Mouse (Mus musculus): ENCODE measurements around the gene Ubtd2. TPM values are rescaled to one million over a fixed set of nuclear protein-coding genes. Genes with fewer than 3 reads are reported as not detected.
A peak's percentile ranks its signal among the peaks of the same experiment; 100 is the strongest.

Gene Ubtd2
- total RNA-seq, 2 experiments from 2014 or later: 7.2 to 7.7 TPM

DNA sequence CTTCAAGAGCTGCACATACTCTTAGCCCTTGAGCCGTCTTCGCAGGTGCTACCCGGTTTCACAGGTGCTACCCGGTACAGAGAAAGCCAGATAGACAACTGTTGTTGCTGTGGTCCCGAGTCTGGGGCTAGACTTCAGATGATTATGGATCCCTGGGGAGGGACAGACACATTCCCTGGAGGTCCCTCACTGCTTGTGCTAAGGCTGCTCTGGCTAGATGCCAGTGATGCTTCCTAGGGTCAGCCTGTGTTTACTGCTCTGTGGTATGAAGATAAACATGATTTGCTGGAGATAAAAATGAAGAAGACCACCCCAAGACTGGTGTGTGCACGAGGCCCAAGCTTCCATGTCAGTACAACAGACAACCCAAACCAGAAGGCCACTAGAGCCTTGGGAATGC, 88.9 kb downstream of the Ubtd2 start:
- DNase-seq (ENCODE audit: low spot score): no peak

DNA sequence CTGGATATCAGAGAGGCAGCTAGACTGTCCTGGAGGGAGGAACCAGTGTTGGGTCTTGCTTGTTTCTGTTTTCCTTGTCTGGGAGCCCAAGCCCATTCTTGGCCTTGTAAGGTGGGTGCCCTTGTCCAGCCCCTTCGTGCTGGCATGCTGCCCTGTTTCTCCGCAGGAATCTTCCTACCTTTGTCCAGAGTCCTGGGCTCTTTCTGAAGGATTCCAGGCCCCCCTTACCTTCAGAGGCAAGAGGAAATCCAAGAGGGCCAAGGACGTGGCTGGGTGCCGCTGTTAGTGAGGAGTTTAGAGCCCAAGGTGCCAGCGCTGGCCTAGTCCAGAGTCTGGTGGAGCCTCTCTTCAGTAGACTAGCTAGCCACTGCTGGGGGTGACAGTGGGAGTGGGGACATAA, 89.3 kb downstream of the Ubtd2 start:
- no peak for DNase-seq (ENCODE audit: low spot score)

GRCm38 (mm10) chr11:32545605-32546004, 90.4 kb downstream of the Ubtd2 start:
- no peak for DNase-seq (ENCODE audit: low spot score)

DNA sequence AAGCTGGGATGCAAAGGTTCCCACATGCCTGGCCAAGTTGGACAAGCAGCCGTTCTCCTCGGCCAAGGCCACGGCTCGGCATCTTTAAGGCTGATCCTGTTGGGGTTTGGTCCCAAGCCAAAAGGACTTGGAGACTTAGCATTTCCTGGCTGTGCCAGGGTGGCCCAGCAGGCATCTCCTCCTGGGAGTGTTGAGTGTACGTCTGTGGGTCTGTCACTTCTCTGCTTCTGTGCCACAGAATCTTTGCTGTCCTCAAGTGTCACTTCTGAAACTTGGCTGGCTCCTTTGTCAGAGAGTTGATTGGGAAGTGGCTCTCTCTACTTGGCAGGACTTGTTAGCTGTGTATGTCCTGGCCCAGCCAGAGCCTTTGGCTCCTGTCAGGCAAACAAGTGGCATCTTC, 91.3 kb downstream of the Ubtd2 start:
- DNase-seq (ENCODE audit: low spot score): peak; percentile 82

DNA sequence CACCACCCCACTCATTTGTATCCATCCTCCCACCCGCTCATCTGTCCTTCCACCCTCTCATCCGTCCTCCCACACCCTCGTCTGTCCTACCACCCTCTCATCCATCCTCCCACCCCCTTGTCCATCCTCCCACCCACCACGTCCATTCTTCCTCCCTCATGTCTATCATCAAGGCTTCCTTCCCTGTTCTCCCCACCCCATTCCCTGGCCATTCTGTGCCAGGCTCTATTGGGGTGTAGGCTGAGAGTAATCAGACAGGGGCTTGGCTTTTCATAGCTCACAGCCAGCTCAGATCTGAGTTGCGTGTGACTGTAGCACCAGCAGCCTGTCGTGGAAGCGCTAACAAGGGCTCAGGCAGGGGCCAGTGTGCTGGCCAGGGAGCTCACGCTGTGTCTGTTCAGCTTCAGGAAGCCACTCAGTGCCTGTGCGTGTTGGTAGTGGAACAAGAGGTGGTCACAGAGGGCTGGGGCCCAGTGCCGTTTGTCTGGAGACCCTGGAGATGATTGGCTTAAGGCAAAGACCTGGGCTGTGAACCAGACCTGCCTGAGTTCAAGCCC, 92.3 kb downstream of the Ubtd2 start:
- no peak for DNase-seq (ENCODE audit: low spot score)

DNA sequence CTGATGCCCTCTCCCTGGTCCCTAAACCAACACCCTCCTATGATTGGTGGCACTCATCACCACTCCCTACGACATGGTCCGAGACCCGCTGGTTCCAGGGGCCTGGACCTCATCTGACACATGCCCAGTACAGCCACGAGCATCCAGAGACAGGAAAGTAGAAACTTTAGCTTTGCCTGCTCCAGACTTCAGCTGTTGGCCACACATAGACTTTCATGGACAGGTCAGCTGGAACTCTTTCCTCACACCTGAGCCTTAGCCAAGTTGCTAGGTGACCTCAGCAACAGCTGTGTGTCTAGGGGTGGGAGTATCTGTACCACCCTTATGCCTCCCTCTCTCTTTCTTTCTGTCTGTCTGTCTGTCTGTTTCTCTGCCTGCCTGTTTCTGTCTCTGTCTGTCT, 93.1 kb downstream of the Ubtd2 start:
- DNase-seq (ENCODE audit: low spot score): no peak

GRCm38 (mm10) chr11:32549236-32549635, 94.1 kb downstream of the Ubtd2 start:
- DNase-seq (ENCODE audit: low spot score): no peak

DNA sequence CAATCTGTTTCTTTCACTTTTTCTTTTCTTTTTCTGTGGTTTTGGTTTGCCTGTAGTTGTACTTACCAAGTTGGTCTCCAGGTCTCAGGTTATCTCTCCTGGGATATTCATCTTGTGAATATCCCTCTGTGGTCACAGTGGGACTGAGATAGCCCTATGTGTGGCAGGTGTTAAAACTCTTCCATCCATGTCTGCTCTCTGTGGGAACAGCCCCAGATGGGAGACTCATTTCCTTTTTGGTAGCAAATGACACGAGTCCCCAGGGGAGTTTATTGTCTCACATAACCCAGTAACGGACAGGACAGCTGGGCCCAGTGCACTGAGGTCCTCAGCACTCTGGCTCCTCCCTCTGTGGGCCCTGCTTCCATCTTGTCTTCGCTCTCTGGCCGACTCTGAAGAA, 94.9 kb downstream of the Ubtd2 start:
- no peak for DNase-seq (ENCODE audit: low spot score)

GRCm38 (mm10) chr11:32551056-32551455, 95.9 kb downstream of the Ubtd2 start:
- no peak for DNase-seq (ENCODE audit: low spot score)

DNA sequence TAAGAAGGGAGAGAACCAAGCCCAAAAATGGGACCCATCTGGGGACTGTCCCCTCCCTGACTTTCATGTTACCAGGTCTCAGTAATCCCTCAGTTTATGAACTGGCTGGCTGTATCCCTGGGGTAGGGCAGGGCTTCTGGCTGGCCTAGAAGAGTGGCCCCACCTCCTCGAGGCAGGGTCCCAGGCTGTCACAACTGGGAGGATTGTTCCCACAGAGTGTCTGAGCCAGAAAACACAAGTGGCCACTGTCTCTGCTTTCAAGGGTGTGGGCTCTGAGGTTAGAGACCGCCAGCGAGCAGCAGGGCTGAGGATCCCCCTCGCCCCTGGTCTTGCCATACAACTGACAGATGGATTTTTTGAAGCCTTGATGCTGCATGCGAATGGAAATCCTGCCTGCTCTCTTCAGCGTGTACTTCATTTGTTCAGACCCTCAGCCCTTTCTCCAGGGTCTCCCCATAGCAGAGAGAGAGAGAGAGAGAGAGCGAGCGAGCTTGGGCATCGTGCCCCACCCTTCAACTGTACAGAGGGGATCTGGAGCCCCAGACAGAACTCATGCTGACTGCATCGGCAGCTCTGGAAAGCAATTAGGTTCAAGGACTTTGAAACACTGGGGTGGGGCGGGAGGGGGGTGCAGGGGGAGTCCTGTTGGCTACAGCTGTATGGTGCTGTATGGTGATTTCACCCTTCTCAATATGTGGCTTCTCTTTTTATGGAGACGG, 96.6 kb downstream of the Ubtd2 start:
- no peak for DNase-seq (ENCODE audit: low spot score)

GRCm38 (mm10) chr11:32552401-32553090, 97.4 kb downstream of the Ubtd2 start:
- DNase-seq (ENCODE audit: low spot score): no peak

DNA sequence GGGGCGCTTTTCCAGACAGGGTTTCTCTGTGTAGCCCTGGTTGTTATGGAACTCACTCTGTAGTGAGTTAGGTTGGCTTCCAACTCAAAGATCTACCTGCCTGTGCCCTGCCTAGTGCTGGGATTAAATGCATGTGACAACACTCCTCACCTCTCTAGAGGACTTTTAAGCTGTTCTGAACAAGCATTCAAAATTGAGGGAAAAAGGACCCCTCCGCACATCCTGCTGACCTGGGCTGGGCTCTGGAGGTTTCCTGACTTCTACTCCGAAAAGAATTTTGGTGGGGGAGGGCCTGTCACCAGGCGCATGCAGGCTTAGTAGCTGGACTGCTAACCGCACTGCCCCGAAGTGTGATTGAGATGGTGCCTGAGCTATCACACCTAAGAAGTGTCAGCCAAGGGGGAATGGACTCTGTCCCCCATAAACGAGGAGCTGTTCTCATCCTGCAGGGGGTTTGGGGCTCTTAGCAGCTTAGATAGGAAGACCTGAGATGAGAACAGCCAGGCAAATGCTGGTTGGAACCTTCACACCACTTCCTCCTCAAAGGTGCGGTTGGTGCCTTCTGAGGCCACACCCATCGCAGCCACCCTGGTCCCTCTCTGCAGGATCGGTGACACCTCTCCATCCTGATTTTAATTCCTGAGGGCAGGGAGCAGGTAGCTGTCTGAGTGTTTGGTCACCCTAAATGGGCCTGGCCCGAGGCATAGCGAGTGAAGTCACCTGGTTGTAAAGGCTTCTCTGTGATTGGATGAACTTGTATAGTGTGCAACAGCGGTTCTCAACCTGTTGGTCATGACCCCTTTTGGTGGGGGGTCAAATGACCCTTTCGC, 98.4 kb downstream of the Ubtd2 start:
- no peak for DNase-seq (ENCODE audit: low spot score)

- no peak for DNase-seq (ENCODE audit: low spot score)
Measured at GRCm38 (mm10) chr11:32554141-32555091, 99.2 kb downstream of the Ubtd2 start.

GRCm38 (mm10) chr11:32555103-32555689, 100.0 kb downstream of the Ubtd2 start:
- DNase-seq (ENCODE audit: low spot score): no peak

- no peak for DNase-seq (ENCODE audit: low spot score)
Measured at GRCm38 (mm10) chr11:32556333-32556990, 101.3 kb downstream of the Ubtd2 start.

- no peak for DNase-seq (ENCODE audit: low spot score)
Measured at GRCm38 (mm10) chr11:32558026-32558425, 102.9 kb downstream of the Ubtd2 start.

GRCm38 (mm10) chr11:32558677-32559076, 103.5 kb downstream of the Ubtd2 start:
- DNase-seq (ENCODE audit: low spot score): no peak

- DNase-seq (ENCODE audit: low spot score): no peak
Measured at GRCm38 (mm10) chr11:32560015-32560770, 105.0 kb downstream of the Ubtd2 start.

Data from gastrocnemius, adult 18-20 months (tissue).